Mouse (Mus musculus) embryonic facial prominence, embryonic 11.5 days (tissue): ENCODE results near the gene Atf7ip. TPM values are rescaled to one million over a fixed set of nuclear protein-coding genes. Genes with fewer than 3 reads are reported as not detected.

Experiments used
- ATAC-seq: fragments of 200-750 bp; cut with Nextera tagmentation; replicated peaks from 2 replicates; pipeline ENCODE4 v1.8.0; 2017; ENCODE audit warnings: low read depth; ENCODE audit not compliant: insufficient number of reproducible peaks, low FRiP score, low TSS enrichment
- DNase-seq: peaks from one replicate; pipeline ENCODE4 v3.0.0-alpha.2; 2015; ENCODE audit warnings: low spot score
- H3K27ac ChIP-seq: fragments of 300-500 bp; sonication (generic); replicated peaks from 2 replicates; pipeline ENCODE4 v1.5.1; 2014; ENCODE audit warnings: mild to moderate bottlenecking, low read depth, low read length, control low read depth
- H3K27me3 ChIP-seq: fragments of 300-500 bp; sonication (generic); 2 replicates; pipeline ENCODE4 v1.6.1; 2014; ENCODE audit warnings: mild to moderate bottlenecking, low read length, moderate library complexity, mixed read lengths; ENCODE audit not compliant: control insufficient read depth, insufficient read depth
- H3K36me3 ChIP-seq: fragments of 300-500 bp; sonication (generic); replicated peaks from 2 replicates; pipeline ENCODE4 v1.6.1; 2014; ENCODE audit warnings: low read depth, mild to moderate bottlenecking, low read length, moderate library complexity, mixed read lengths; ENCODE audit not compliant: control insufficient read depth, insufficient read depth
- H3K4me1 ChIP-seq: fragments of 300-500 bp; sonication (generic); 2 replicates; pipeline ENCODE4 v1.6.1; 2014; ENCODE audit warnings: low read length, mixed read lengths; ENCODE audit not compliant: control insufficient read depth, insufficient read depth
- H3K4me2 ChIP-seq: fragments of 300-500 bp; sonication (generic); 2 replicates; pipeline ENCODE4 v1.6.1; 2014; ENCODE audit warnings: low read depth, mild to moderate bottlenecking, control low read depth, low read length, moderate library complexity
- H3K4me3 ChIP-seq: fragments of 300-500 bp; sonication (generic); 2 replicates; pipeline ENCODE4 v1.5.1; 2014; ENCODE audit warnings: low read depth, low read length, control low read depth
- H3K9ac ChIP-seq: fragments of 300-500 bp; sonication (generic); replicated peaks from 2 replicates; pipeline ENCODE4 v1.6.1; 2014; ENCODE audit warnings: mild to moderate bottlenecking, control low read depth, low read length
- H3K9me3 ChIP-seq: fragments of 300-500 bp; sonication (generic); replicated peaks from 2 replicates; pipeline ENCODE4 v1.6.1; 2016; ENCODE audit warnings: mild to moderate bottlenecking, low read length, inconsistent platforms, mixed read lengths; ENCODE audit not compliant: control insufficient read depth
- WGBS: fragments of 180-500 bp; shearing (Covaris S2); extraction: QIAGEN DNeasy Blood & Tissue Kit; methylation state at CpG from one replicate; pipeline ENCODE4 v1.1.7; 2014; 5-methylcytosine and 5-hydroxymethylcytosine counted together
- polyA plus RNA-seq: library from polyadenylated mRNA; unstranded; fragments of >200 nt; fragmentation: Nextera tagmentation; extraction: Ambion mirVana; gene quantifications from 2 replicates; pipeline ENCODE4 v1.2.1, GENCODE M21; 2014

The Atf7ip gene
- polyA plus RNA-seq, 1 experiment from 2014 or later = 43.5 TPM

DNA sequence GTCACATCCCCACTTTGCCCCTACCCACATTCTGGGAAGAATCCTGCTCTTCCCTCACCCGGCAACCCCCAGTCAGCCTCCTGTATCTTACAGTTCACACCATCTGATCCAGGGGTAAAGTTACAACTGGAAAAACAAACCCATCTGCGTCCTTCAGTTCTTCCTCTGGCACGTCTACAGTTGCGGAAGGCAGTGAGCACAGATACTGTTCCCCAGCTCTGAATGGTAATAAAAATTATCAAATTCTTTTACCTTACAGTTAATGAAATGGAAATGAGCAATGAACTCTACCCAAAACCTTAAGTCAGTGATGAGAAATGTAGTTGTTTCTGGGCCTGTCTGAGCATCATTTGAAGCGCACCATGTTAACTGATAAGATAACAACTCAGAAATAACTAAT, 38.1 kb upstream of the Atf7ip start:
- WGBS = 39% methylated on average over 5 of the region's 5 CpGs
- H3K4me1 ChIP-seq = peaks cover 2% of the 10 kb centered on the region; the same call in 1 of the 2 replicates
- DNase-seq (peak; percentile 35), ATAC-seq (no peak)
- no peaks in the 10 kb centered on the region for H3K9me3 ChIP-seq
- H3K4me3 ChIP-seq = no peak overlapping the region
- H3K9ac ChIP-seq = peak overlapping the region; percentile 34
- H3K27ac ChIP-seq = peak overlapping the region; percentile 93
- no peaks in the 10 kb centered on the region for H3K36me3 ChIP-seq
- no peak overlapping the region for H3K4me2 ChIP-seq
- H3K27me3 ChIP-seq = no peaks in the 10 kb centered on the region

DNA sequence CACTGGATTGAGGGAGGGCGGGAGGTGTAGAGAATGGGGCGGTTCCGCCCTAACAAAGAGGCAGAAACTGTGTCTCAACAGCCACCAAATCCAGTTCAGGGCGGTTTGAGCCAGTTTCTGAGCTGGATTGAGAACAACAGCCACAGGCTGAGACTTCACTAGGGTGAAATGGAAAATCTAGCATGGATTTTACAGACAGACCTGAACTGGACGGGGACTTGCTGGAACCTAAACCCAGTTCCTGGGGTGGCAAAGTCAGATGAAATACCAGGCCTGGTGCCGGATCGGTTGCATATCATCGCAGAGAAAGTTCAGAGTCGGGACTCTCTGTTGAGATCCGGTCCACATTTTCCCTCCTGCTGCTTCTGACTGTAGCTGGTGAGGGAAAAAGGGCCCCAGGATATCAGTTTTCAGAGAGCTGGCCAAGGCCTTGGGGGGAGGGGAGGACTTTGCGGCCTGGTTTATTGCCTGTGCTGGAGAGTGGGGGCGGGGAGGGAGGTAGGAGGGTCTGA, 37.5 kb upstream of the Atf7ip start:
- Histone ChIP-seq H3K4me2 (no peak overlapping the region), H3K9ac (no peak overlapping the region), H3K4me3 (no peak overlapping the region), H3K9me3 (no peaks in the 10 kb centered on the region), H3K27ac (peak overlapping the region; percentile 93), H3K27me3 (no peaks in the 10 kb centered on the region), H3K36me3 (no peaks in the 10 kb centered on the region), H3K4me1 (peaks cover 2% of the 10 kb centered on the region; the same call in 1 of the 2 replicates)
- 2% methylated on average over 12 of the region's 12 CpGs for WGBS
- peak; percentile 82 for ATAC-seq
- DNase-seq = peak; percentile 100

DNA sequence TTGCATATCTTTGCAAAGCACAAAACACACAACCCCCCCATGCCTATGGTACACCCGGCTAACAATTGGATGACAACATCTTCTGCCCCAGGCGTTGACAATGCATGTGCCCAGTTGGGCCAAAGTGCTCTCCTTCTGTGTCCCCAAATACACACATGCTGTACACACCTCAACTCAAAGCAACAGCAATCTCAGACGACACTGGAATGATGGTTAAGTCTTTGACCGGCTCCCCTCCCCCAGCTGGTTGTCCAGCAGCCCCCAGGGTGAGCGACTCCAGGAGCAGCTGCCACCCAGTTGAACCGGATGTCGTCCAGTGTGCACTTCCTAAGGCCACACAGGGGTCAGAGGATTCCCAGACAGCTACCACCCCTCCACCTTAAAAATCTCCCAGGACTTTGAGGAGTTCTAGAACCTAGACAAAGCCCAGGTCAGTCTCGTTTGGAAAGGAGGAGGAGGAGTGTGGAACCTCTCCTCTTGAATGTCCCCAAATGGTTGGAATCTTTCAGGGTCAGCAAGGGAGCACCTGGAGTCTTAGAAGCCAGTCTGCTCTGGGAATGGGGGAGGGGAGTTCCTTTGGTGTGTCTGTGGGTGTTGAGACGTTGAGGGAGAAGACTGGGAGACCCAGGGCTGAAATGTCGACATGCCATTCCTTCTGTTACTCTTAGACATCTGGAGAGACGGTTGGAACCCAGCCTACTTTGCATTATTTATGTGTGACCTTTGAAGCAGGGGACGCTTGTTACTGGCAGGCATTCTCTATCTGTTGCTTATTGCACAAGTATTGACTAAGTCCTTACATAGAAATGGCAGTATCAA, 36.8 kb upstream of the Atf7ip start:
- Histone ChIP-seq H3K4me3 (no peak overlapping the region), H3K4me1 (peaks cover 2% of the 10 kb centered on the region; the same call in 1 of the 2 replicates)

DNA sequence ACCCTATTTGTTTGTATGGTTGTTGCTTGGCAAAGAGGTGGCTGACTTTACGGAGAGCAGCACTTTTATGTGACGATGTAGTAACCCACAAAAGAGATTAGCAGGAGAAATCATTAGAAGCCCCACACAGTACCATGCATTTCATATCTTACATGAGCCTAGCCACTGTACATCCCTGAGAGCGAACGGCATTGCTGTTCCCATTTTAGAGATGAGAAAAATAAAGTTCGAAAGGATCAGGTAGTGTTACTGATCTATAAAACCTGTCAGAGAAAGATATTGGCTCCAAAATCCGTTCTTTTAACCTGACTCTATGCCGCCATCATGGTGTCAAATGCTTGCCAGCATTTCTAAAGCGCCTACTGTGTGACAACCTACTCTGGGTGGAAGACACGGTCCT, 36.2 kb upstream of the Atf7ip start:
- Histone ChIP-seq H3K27me3 (no peaks in the 10 kb centered on the region), H3K4me3 (no peak overlapping the region), H3K9ac (no peak overlapping the region), H3K36me3 (no peaks in the 10 kb centered on the region), H3K4me2 (no peak overlapping the region), H3K9me3 (no peaks in the 10 kb centered on the region), H3K27ac (peak overlapping the region; percentile 93), H3K4me1 (peaks cover 2% of the 10 kb centered on the region; the same call in 1 of the 2 replicates)
- DNase-seq (no peak), ATAC-seq (no peak)
- 61% methylated on average over 9 of the region's 9 CpGs for WGBS

More for the DNA sequence above, 36.8 kb upstream of the Atf7ip start:
- Histone ChIP-seq H3K4me2 (no peak overlapping the region), H3K9ac (no peak overlapping the region), H3K27me3 (no peaks in the 10 kb centered on the region), H3K36me3 (no peaks in the 10 kb centered on the region), H3K27ac (peak overlapping the region; percentile 93), H3K9me3 (no peaks in the 10 kb centered on the region)
- 14% methylated on average over 12 of the region's 12 CpGs for WGBS
- ATAC-seq = peak; percentile 2; the same call in 1 of the 2 replicates
- DNase-seq = peak; percentile 47

DNA sequence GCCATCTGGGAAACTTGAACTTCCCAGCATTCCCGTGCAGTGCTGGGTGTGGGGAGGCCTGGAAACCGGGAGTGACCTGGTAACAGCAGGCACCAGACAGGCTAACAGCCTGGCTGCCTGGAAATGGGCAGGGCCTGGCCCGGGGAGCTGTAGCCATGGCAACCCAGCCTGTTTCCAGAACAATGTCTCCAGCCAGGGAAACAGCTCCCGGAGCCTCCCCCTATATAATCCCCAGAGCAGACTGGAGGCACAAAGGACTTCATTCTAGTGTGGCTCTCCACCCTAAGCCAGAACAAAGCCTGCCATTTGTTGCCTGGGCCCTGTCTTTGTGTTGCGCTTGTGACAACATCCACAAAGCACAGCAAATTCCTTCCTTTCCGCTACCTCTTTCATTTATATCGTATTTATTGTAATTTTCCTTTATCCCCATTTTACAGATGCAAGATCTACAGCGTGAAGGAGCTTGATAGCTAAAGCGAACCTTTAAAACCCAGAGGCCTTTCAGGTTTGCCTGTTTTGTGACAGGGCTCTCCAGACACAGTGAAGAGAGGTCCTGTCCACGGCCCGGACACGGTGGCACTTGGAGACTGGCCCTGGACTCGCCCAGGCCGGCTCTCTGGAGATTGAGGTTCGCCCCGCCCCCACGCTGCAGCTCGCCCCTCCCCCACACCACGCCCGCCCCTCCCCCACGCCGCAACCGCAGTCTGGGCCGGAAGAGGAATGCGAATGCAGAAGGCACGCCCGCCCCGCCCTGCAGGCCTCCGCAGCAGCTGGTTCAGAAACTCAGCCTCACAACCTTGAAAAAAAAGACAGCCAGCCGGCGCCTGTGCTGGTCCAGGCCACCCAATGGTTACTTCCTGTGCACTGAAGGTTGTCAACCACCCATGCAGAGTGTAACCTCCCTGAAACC, 35.4 kb upstream of the Atf7ip start:
- DNase-seq (peak; percentile 90), ATAC-seq (peak; percentile 73)
- Histone ChIP-seq H3K9me3 (no peaks in the 10 kb centered on the region), H3K4me2 (no peak overlapping the region; the same call in 1 of the 2 replicates), H3K27ac (peak overlapping the region; percentile 93), H3K27me3 (no peaks in the 10 kb centered on the region), H3K4me3 (no peak overlapping the region), H3K36me3 (no peaks in the 10 kb centered on the region), H3K9ac (peak overlapping the region; percentile 29), H3K4me1 (peaks cover 2% of the 10 kb centered on the region; the same call in 1 of the 2 replicates)
- 3% methylated on average over 31 of the region's 31 CpGs for WGBS

DNA sequence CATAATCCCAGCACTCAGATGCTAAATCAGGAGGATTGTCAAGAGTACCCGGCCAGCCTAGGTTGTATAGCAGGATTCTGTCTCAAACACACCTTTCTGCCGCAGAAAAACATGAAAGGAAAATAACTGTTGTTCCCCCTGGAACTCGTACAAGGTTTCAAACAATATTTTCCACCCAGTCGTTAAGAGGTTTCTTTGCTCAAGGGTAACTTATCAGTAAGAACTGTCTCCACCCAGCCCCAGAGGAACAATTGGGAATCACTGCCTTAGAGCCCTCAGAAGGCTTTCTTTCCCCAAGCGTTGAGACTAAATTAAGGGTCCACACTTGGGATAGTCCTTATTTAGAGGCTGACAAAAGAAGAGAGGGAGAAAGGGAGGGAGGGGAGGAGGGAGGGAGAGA, 34.4 kb upstream of the Atf7ip start:
- Histone ChIP-seq H3K9ac (no peak overlapping the region), H3K27ac (peak overlapping the region; percentile 93), H3K36me3 (no peaks in the 10 kb centered on the region), H3K4me3 (no peak overlapping the region), H3K27me3 (no peaks in the 10 kb centered on the region), H3K4me2 (no peak overlapping the region), H3K9me3 (no peaks in the 10 kb centered on the region), H3K4me1 (peaks cover 2% of the 10 kb centered on the region; the same call in 1 of the 2 replicates)
- no peak for ATAC-seq
- 31% methylated on average over 5 of the region's 5 CpGs for WGBS
- DNase-seq = peak; percentile 15

DNA sequence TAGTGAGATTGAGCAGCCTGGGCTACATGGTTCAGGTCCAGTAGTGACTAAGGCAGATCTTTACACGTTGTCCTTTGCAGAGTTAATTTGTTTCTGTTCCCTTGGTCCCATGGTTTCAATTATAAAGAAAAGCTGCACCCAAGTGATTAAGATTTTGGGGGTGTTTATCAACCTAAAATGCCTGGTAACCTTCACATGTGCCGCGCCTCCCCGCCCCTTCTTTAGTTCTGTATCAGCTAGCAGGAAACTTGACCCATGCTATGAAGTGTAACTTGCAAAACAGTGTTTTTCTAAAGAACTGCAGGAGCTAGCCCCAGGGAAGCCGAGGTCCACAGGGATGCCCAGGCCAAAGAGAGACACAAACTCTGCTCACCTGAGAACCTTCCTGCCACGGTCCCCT, 33.2 kb upstream of the Atf7ip start:
- Histone ChIP-seq H3K4me2 (no peak overlapping the region), H3K9ac (no peak overlapping the region), H3K9me3 (no peaks in the 10 kb centered on the region), H3K27me3 (no peaks in the 10 kb centered on the region), H3K4me3 (no peak overlapping the region), H3K4me1 (peaks cover 2% of the 10 kb centered on the region; the same call in 1 of the 2 replicates), H3K36me3 (no peaks in the 10 kb centered on the region), H3K27ac (no peak overlapping the region)
- DNase-seq = no peak
- no peak for ATAC-seq
- 55% methylated on average over 6 of the region's 6 CpGs for WGBS
